Mouse (Mus musculus): Measurements from ENCODE around the gene Slc26a6. TPM values are rescaled to one million over a fixed set of nuclear protein-coding genes. Genes with fewer than 3 reads are reported as not detected.
A peak's percentile ranks its signal among the peaks of the same experiment; 100 is the strongest.

Gene Slc26a6
- polyA plus RNA-seq, 1 experiment from 2014 or later, result 5.7 TPM

- Histone ChIP-seq H3K27me3 (replicated peaks) (peaks cover 81% of the 10 kb centered on the region), H3K4me1 (peaks cover 14% of the 10 kb centered on the region), H3K4me3 (no peak overlapping the region), H3K27ac (replicated peaks) (no peak overlapping the region), H3K9me3 (no peaks in the 10 kb centered on the region), H3K36me3 (no peaks in the 10 kb centered on the region), H3K4me2 (no peak overlapping the region), H3K9ac (no peak overlapping the region)
- whole genome bisulfite sequencing, result 3% methylated on average over 25 of the region's 25 CpGs
- ATAC-seq (ENCODE audit: extremely low read depth, insufficient number of reproducible peaks, low FRiP score, low TSS enrichment), result no peak
Observed at GRCm38 (mm10) chr9:108824144-108824685, 28.9 kb upstream of the Slc26a6 start.

- 1% methylated on average over 31 of the region's 31 CpGs for WGBS
- Histone ChIP-seq H3K36me3 (no peaks in the 10 kb centered on the region), H3K4me3 (no peak overlapping the region), H3K9me3 (no peaks in the 10 kb centered on the region), H3K4me1 (peaks cover 14% of the 10 kb centered on the region), H3K27me3 (replicated peaks) (peaks cover 87% of the 10 kb centered on the region), H3K27ac (replicated peaks) (no peak overlapping the region), H3K4me2 (no peak overlapping the region), H3K9ac (no peak overlapping the region)
- ATAC-seq (ENCODE audit: extremely low read depth, insufficient number of reproducible peaks, low FRiP score, low TSS enrichment), result no peak
Observed at GRCm38 (mm10) chr9:108824755-108825413, 28.2 kb upstream of the Slc26a6 start.

DNA sequence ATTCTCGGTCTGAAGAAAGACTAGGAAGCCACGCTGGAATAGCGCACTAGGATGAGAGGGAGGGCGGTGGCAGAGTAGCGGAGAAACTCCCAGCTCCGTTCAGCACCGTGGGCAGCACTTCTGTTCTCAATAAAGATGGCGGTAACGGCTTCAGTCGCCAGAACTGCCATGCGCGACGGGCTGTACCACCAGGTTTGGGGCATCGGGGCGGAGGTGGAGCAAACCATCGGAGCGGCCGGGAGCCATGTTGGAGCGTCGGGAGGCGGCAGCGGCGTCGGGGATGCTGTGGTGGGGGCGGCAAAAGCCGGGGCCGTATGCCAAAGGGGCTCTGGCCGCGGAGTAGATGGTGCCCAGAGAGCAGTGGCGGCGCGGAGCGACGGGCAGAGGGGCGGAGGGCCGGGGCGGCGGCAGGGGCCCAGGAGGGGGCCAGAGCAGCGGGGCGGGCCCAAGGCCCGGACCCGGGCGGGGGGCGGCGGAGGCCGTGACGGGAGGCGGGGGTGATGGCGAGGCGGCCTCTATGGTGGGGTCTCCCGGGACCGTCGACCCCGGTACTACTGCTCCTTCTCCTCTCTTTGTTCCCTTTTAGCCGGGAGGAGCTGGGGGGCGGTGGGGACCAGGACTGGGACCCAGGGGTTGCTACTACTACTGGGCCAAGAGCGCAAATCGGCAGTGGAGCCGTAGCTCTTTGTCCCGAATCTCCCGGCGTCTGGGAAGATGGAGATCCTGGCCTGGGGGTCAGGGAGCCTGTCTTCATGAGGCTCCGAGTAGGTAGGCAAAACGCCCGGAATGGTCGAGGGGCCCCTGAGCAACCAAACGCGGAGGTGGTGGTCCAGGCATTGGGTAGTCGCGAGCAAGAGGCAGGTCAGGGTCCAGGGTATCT is 27.0 kb upstream of the Slc26a6 start, which contains the start of gene Celsr3:
TSS of gene Celsr3 (plus strand) at position 501 of the 880 bp plus-strand sequence.
- H3K36me3 ChIP-seq, result no peaks in the 10 kb centered on the region
- H3K27ac ChIP-seq (replicated peaks), result no peak within 1 kb of the TSS
- H3K9me3 ChIP-seq, result no peaks in the 10 kb centered on the region
- peaks cover 14% of the 10 kb centered on the region for H3K4me1 ChIP-seq
- H3K4me2 ChIP-seq, result peak within 1 kb of the TSS; percentile 77
- no peak within 1 kb of the TSS for H3K9ac ChIP-seq
- H3K27me3 ChIP-seq (replicated peaks), result peaks cover 91% of the 10 kb centered on the region
- no peak for ATAC-seq (ENCODE audit: extremely low read depth, insufficient number of reproducible peaks, low FRiP score, low TSS enrichment)
- 2% methylated on average over 67 of the region's 70 CpGs for WGBS
- H3K4me3 ChIP-seq, result peak within 1 kb of the TSS; percentile 51

DNA sequence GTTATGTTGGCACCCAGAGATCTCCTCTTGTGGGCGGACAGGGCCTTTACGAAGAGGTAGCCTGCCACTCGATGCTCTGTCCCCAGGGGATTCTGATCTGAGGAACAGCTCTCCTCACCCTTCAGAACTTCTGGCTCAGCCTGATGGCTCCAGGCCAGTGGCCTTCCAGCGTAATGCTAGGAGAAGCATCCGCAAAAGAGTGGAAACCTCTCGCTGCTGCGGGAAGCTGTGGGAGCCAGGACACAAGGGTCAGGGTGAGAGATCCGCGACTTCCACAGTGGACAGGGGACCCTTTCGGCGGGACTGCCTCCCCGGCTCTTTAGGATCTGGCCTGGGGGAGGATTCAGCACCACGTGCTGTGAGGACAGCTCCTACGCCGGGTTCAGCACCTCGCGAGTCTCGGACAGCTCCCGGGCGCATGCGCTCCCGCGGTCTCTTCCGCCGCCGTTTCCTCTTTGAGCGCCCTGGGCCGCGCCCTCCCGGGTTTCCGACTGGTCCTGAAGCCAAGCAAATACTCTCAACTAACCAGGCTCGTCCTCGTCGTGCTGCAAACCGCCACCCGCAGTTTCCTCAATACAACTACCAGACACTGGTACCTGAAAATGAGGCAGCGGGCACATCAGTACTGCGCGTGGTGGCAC is 26.3 kb upstream of the Slc26a6 start:
- Histone ChIP-seq H3K36me3 (no peaks in the 10 kb centered on the region), H3K9me3 (no peaks in the 10 kb centered on the region), H3K27ac (replicated peaks) (no peak overlapping the region), H3K4me2 (peak overlapping the region; percentile 77), H3K4me3 (peak overlapping the region; percentile 51), H3K4me1 (peaks cover 20% of the 10 kb centered on the region), H3K27me3 (replicated peaks) (peaks cover 96% of the 10 kb centered on the region), H3K9ac (no peak overlapping the region)
- no peak for ATAC-seq (ENCODE audit: extremely low read depth, insufficient number of reproducible peaks, low FRiP score, low TSS enrichment)
- 3% methylated on average over 39 of the region's 39 CpGs for WGBS

DNA sequence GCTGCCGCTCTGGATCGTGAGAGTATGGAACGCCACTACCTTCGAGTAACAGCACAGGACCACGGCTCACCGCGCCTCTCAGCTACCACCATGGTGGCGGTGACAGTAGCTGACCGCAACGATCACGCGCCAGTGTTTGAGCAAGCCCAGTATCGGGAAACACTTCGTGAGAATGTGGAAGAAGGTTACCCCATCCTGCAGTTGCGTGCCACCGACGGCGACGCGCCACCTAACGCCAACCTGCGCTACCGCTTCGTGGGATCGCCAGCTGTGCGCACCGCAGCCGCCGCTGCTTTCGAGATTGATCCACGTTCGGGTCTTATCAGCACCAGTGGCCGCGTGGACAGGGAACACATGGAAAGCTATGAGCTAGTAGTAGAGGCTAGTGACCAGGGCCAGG is 25.6 kb upstream of the Slc26a6 start:
- Histone ChIP-seq H3K4me1 (peaks cover 24% of the 10 kb centered on the region), H3K4me2 (peak overlapping the region; percentile 77), H3K27me3 (replicated peaks) (peaks cover 97% of the 10 kb centered on the region), H3K9me3 (no peaks in the 10 kb centered on the region), H3K4me3 (peak overlapping the region; percentile 51), H3K9ac (no peak overlapping the region), H3K27ac (replicated peaks) (no peak overlapping the region), H3K36me3 (no peaks in the 10 kb centered on the region)
- no peak for ATAC-seq (ENCODE audit: extremely low read depth, insufficient number of reproducible peaks, low FRiP score, low TSS enrichment)
- whole genome bisulfite sequencing, result 9% methylated on average over 34 of the region's 34 CpGs

DNA sequence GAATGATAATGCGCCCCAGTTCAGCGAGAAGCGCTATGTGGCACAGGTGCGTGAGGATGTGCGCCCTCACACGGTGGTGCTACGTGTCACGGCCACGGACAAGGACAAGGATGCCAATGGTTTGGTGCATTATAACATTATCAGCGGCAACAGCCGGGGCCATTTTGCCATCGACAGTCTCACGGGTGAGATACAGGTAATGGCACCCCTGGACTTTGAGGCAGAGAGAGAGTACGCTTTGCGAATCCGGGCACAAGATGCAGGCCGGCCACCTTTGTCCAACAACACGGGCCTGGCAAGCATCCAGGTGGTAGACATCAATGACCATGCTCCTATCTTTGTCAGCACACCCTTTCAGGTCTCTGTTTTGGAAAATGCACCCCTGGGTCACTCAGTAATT is 25.2 kb upstream of the Slc26a6 start:
- WGBS, result 54% methylated on average over 18 of the region's 18 CpGs
- H3K27me3 ChIP-seq (replicated peaks), result peaks cover 97% of the 10 kb centered on the region
- no peaks in the 10 kb centered on the region for H3K36me3 ChIP-seq
- no peak overlapping the region for H3K27ac ChIP-seq (replicated peaks)
- H3K4me3 ChIP-seq, result peak overlapping the region; percentile 51
- no peak overlapping the region for H3K9ac ChIP-seq
- H3K9me3 ChIP-seq, result no peaks in the 10 kb centered on the region
- H3K4me2 ChIP-seq, result peak overlapping the region; percentile 77
- peaks cover 29% of the 10 kb centered on the region for H3K4me1 ChIP-seq
- ATAC-seq (ENCODE audit: extremely low read depth, insufficient number of reproducible peaks, low FRiP score, low TSS enrichment), result no peak

DNA sequence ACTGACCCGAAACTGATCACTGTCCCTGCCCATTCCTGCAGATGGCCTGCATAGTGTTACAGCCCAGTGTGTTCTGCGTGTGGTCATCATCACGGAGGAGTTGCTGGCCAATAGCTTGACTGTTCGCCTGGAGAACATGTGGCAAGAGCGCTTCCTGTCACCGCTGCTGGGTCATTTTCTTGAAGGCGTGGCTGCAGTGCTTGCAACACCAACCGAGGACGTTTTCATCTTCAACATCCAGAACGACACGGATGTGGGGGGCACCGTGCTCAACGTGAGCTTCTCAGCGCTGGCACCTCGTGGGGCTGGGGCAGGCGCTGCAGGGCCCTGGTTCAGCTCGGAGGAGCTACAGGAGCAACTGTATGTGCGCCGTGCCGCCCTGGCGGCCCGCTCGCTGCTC is 21.4 kb upstream of the Slc26a6 start:
- H3K9ac ChIP-seq, result peak overlapping the region; percentile 48; the same call in 1 of the 2 replicates
- peak overlapping the region; percentile 54 for H3K4me3 ChIP-seq
- no peak for ATAC-seq (ENCODE audit: extremely low read depth, insufficient number of reproducible peaks, low FRiP score, low TSS enrichment)
- H3K27me3 ChIP-seq (replicated peaks), result peaks cover 81% of the 10 kb centered on the region
- peak overlapping the region; percentile 81 for H3K4me2 ChIP-seq
- H3K27ac ChIP-seq (replicated peaks), result no peak overlapping the region
- 6% methylated on average over 23 of the region's 23 CpGs for WGBS
- no peaks in the 10 kb centered on the region for H3K36me3 ChIP-seq
- no peaks in the 10 kb centered on the region for H3K9me3 ChIP-seq
- peaks cover 24% of the 10 kb centered on the region for H3K4me1 ChIP-seq

- 5% methylated on average over 46 of the region's 46 CpGs for WGBS
- peak; percentile 97 for ATAC-seq (ENCODE audit: extremely low read depth, insufficient number of reproducible peaks, low FRiP score, low TSS enrichment)
- Histone ChIP-seq H3K27me3 (replicated peaks) (peaks cover 73% of the 10 kb centered on the region), H3K4me2 (peak overlapping the region; percentile 81), H3K27ac (replicated peaks) (no peak overlapping the region), H3K9me3 (no peaks in the 10 kb centered on the region), H3K4me1 (peaks cover 18% of the 10 kb centered on the region), H3K9ac (peak overlapping the region; percentile 55), H3K4me3 (peak overlapping the region; percentile 54), H3K36me3 (no peaks in the 10 kb centered on the region)
Observed at GRCm38 (mm10) chr9:108832390-108833108, 20.5 kb upstream of the Slc26a6 start.

DNA sequence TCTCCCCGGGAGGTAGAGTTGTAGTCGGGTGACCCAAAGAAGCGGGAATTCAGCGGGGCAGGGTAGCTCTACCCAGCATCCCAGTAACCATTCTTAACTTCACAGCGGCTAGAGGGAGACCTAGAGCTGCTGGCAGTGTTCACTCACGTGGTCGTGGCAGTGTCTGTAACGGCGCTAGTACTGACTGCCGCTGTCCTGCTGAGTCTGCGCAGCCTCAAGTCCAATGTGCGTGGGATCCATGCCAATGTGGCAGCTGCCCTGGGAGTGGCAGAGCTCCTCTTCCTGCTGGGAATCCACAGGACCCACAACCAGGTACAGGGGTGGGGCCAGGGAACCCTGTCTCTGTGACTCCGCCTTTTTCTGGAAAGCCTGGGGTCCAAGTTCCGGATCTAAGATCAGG is 10.1 kb upstream of the Slc26a6 start:
- peak overlapping the region; percentile 55 for H3K4me2 ChIP-seq
- H3K4me3 ChIP-seq, result peak overlapping the region; percentile 14; the same call in 1 of the 2 replicates
- no peak overlapping the region for H3K27ac ChIP-seq (replicated peaks)
- no peaks in the 10 kb centered on the region for H3K9me3 ChIP-seq
- H3K4me1 ChIP-seq, result peaks cover 6% of the 10 kb centered on the region; the same call in 1 of the 2 replicates
- 12% methylated on average over 14 of the region's 14 CpGs for WGBS
- H3K9ac ChIP-seq, result 0 out of 2 replicates have a peak overlapping the region, but pooled peaks have one; percentile 48
- H3K36me3 ChIP-seq, result no peaks in the 10 kb centered on the region
- H3K27me3 ChIP-seq (replicated peaks), result peaks cover 67% of the 10 kb centered on the region
- ATAC-seq (ENCODE audit: extremely low read depth, insufficient number of reproducible peaks, low FRiP score, low TSS enrichment), result no peak

GRCm38 (mm10) chr9:108845390-108845789 is 7.7 kb upstream of the Slc26a6 start:
- peaks cover 6% of the 10 kb centered on the region; the same call in 1 of the 2 replicates for H3K4me1 ChIP-seq
- WGBS, result 73% methylated on average over 5 of the region's 5 CpGs

More at GRCm38 (mm10) chr9:108845390-108845789, 7.7 kb upstream of the Slc26a6 start:
- Histone ChIP-seq H3K9me3 (no peaks in the 10 kb centered on the region), H3K4me3 (no peak overlapping the region), H3K4me2 (no peak overlapping the region), H3K36me3 (no peaks in the 10 kb centered on the region), H3K9ac (no peak overlapping the region), H3K27ac (replicated peaks) (no peak overlapping the region), H3K27me3 (replicated peaks) (peaks cover 79% of the 10 kb centered on the region)
- ATAC-seq (ENCODE audit: extremely low read depth, insufficient number of reproducible peaks, low FRiP score, low TSS enrichment), result no peak
